Mouse (Mus musculus): ENCODE results near the gene Ins2.

Gene Ins2

DNA sequence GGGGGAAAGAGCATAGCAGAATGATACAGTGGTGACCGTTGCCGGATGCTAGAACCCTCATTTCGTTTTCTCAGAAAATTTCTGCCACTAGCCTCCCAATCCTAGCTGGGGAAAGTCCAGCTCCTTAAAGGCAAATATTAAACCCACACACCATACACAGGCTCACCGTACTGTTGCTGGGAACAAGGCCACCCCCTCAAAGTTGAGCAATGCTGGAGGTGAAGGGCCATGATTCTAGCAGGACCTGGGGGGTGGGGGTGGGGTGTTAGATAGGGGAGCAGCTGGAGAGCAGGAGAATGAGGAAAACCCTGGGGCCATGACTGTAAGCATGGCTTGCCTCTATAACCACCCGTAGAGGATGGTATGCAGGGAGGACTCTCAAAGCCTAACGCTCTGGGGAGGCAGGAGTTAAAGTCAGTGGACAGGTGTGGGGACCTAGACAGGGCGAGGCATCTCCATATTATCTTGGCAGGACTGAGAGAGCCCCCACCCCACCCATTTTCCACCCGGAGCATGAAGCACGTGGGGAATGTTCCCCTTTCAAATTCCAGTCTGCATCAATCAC is 78.6 kb downstream of the Ins2 start:
- no peak for DNase-seq (ENCODE audit: low read depth, low spot score)

GRCm38 (mm10) chr7:142663931-142664421 is 79.2 kb downstream of the Ins2 start:
- DNase-seq (ENCODE audit: low read depth, low spot score) = no peak

DNA sequence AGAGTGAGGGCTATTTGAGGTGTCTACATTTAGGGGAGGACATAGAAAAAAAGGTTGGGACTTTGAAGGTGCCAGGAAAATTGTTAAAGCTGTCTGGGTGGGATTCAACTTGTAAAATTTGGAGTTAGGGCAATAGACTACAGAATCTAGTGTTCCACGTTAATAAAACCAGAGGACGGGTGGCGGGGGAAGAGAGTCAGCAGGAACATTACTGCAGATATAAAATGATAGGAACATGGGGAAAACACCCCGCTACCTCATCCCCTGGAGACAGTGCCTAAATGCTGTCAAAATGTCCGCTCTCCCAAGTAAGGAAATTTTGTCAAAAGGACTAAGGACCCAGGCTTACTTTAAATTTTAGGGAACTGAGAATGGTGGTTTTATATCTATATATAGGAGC is 80.0 kb downstream of the Ins2 start:
- DNase-seq (ENCODE audit: low read depth, low spot score) = no peak

GRCm38 (mm10) chr7:142661811-142662210 is 81.4 kb downstream of the Ins2 start:
- DNase-seq (ENCODE audit: low read depth, low spot score) = no peak

- DNase-seq (ENCODE audit: low read depth, low spot score) = no peak
These were observed 82.1 kb downstream of the Ins2 start for GRCm38 (mm10) chr7:142661046-142661445.

- no peak for DNase-seq (ENCODE audit: low read depth, low spot score)
These were observed 82.6 kb downstream of the Ins2 start for GRCm38 (mm10) chr7:142660651-142660945.

DNA sequence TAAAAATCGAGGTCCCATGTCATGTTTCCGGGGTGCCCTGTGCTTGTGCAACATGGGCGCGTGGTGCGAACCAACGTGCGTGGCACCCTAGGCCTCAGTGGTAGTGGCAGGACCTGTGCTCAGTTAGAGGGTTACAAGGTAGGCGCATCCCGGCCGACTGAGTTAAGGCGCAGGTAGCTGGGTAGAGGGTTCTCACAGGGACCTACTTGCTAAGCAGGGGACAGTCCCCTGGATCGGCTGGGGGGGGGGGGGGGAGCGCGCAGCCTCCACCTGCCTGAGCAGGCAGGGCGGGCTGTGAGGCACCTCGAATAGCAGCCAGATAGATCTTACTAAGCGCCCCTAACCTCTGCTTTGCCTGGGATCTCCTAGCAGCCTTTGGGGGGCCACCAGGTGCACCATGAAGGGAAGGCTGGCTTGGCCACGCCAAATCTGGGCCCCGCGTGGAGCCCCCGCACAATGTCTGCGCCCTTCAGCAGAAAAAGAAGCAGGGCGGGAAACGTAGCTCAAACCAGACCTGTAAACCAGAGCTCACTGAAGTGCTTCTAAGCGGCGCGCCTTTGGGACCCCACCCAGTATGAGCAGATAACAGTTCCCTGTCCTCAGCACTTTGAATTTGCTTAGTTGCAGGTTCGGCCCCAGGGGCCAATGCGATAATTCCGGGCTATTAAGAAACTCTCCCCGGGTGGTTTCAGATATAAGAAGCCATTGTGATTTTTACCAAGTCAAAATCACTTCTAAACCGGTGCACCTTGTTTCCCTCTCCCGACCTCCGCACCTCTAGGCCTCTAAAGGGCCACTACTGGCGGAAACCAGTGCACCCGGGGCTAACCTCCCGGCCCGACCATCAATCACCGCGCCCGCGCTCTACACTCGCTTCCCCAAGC is 83.2 kb downstream of the Ins2 start:
- no peak for DNase-seq (ENCODE audit: low read depth, low spot score)

GRCm38 (mm10) chr7:142659181-142659681 is 84.0 kb downstream of the Ins2 start:
- DNase-seq (ENCODE audit: low read depth, low spot score) = no peak

- DNase-seq (ENCODE audit: low read depth, low spot score) = no peak
These were observed 84.5 kb downstream of the Ins2 start for GRCm38 (mm10) chr7:142658681-142659180.

DNA sequence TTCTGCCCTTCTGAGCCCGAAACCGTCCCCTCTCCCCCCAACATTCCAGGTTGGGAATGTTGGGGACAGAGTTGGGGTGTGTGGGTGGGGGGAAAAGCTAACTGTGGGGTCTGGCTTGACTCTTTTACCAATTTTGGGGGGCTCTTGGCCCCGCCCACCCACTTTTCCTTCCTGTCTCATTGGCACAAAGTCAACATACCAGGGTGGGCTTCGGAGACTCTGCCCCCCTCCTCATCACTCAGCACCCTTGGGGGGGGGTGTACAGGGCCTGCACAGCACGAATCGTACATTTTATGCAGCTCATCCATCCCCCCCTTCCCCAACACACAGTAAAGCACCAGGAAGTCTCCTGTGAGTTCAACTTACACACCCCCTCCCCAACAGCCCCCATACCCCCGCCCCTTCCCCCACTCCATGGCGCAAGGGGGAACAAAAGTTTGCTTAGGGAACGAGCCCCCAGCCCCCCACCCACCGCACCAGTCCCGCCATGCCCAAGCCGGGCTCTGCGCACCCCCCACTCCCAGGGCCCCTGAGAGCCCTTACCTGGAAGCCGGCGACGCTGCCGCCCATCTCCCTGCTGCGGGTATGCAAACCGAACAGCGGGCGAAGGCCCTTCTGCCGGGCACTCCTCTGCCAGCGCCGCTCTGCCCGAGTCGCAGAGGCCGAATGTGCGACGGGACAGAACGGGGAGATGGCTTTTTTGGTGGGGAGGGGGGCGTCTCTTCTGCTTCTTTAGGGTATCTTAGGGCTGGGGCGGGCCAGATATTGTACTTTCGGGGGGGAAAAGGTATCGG is 85.2 kb downstream of the Ins2 start:
- DNase-seq (ENCODE audit: low read depth, low spot score) = no peak

GRCm38 (mm10) chr7:142657341-142657791 is 85.8 kb downstream of the Ins2 start:
- no peak for DNase-seq (ENCODE audit: low read depth, low spot score)

- DNase-seq (ENCODE audit: low read depth, low spot score) = no peak
These were observed 87.1 kb downstream of the Ins2 start for GRCm38 (mm10) chr7:142656055-142656454.

DNA sequence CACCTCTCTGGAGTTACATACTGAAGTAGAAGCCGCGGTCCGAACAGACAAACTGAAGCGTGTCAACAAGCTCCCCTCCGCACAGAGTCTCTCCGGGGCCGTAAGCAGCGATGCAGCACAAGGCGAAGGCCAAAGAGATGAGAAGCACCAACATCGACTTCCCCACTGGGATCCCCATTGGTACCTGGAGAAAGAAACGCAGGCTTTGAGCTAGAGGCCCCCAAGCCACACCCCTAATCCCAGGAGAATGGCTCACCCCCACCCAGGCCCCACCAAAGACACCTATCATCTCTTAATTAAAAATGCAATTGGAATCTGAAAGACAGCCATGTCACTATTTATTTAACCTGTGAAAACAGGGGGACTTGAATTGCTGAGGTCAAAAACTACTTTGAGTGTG is 87.5 kb downstream of the Ins2 start:
- DNase-seq (ENCODE audit: low read depth, low spot score) = no peak

DNA sequence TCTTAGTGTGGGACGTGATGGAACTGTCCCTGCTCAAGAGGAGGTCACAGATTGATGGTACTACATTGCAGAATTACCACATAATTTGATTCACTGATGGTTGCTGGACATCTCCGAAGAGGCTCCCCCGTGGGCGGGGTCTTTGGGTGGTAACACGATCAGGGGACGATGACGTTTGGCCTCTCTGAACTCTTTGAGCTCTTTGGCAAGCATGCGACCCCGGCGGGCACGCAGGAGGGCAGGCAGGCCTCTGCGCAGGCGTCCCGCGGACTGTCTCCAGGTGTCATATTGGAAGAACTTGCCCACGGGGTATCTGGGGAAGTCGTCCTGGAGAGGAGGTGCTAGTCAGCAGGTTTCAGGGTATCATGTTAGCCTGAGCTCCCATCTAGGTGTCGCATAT is 89.5 kb downstream of the Ins2 start:
- no peak for DNase-seq (ENCODE audit: low read depth, low spot score)

DNA sequence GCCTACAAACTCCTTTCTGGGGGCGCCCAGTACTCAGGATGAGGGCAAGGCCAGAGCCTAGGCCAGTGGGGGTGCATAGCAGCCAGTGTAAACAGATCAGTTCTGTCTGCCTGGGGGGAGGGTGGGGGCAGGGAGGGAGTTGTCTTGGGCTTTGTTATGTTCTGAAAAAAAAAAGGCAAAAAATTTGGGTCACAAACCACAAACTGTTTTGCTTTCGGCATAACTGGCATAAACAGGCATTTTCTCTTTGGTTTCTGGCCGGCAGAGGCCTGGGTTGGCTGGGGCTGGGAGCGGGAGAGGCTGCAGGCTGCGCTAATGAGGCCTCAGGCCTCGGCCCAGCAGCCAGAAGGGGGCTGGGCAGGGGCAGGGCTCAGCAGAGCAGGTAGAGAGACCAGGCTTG is 96.5 kb downstream of the Ins2 start:
- no peak for DNase-seq (ENCODE audit: low read depth, low spot score)

DNA sequence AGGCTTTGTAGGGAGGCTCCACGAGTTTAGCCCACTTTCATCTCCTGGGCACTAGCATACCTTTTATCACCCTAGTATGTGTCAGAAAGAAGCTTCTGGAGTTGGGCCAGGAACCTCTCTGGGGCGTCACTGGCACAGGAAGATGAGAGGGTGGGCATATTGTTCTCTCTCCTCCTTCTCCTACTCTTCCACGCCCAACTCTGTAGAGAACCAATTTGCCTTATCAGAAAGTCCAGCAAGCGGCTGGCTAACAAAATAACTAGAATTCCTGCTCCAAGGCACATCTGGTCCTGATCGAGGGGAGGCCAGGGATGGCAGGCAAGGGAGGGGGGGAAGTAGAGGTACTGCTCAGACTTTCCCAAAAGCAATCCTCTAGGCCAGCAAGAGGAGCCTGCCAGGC is 98.1 kb downstream of the Ins2 start:
- no peak for DNase-seq (ENCODE audit: low read depth, low spot score)

GRCm38 (mm10) chr7:142636178-142636577 is 107.0 kb downstream of the Ins2 start:
- no peak for DNase-seq (ENCODE audit: low read depth, low spot score)

DNA sequence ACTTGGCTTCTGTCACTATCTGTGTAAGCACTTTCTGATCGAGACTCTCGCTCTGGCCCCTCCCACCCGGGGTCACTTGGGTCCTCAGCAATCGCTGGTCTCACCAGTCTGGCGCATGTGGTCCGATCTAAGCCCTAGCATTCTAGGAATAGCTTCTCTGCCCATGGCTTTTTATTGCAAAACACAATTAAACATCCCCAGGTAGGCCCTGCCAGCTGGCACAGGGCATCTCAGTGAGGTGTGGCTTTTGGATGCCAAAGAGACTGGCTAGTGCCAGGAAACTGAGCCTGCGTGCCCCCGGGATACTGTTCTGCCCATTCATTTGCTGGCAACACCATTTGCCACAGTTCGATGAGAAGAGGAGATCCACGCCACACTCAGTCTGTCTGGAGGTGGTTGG is 112.5 kb downstream of the Ins2 start:
- no peak for DNase-seq (ENCODE audit: low read depth, low spot score)

DNA sequence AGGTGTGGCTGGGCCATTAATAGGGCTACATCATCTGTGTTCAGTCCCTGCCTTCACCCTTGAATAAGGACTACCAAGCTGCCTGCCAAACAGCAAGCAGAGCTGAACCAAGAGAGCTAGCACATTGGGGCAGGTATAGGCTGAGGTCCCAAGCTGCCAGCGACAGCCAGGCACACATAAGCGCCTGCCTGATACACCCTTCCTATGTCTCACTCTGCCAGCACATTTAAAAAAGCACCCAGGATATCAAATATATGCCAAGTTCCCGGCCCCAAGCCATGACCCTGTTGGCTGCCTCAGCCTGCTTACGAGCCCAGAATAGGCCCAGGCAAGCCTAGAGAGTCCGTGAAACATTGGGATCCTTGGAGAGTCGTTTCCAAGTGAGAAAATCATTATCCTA is 113.4 kb downstream of the Ins2 start:
- no peak for DNase-seq (ENCODE audit: low read depth, low spot score)

Data from brain, embryonic 18.5 days (tissue).